Mouse (Mus musculus): ENCODE results near the gene Gm13272.
A peak's percentile ranks its signal among the peaks of the same experiment; 100 is the strongest.
"Not testable (repeated sequence)": the region's sequence is repeated elsewhere in the genome, so short reads cannot be mapped to it uniquely, and the experiment has no call there.

The Gm13272 gene

GRCm38 (mm10) chr4:88785409-88785808 is 5.8 kb downstream of the Gm13272 start, which contains the start of gene Gm13276:
Gm13276 (plus strand) TSS chr4:88785709.
- not testable (repeated sequence) for DNase-seq (ENCODE audit: low spot score in 2 of 2)

- peak; percentile 17 to 69 for DNase-seq (ENCODE audit: low spot score in 2 of 2)
Observed at GRCm38 (mm10) chr4:88788402-88788801, 8.8 kb downstream of the Gm13272 start, which contains the start of gene Gm13277. Gm13277 (plus strand) TSS chr4:88788632.

GRCm38 (mm10) chr4:88791250-88791649 is 11.6 kb downstream of the Gm13272 start, which contains the start of gene Gm13278:
Gm13278 (plus strand) TSS chr4:88791550.
- DNase-seq (ENCODE audit: low spot score in 2 of 2): not testable (repeated sequence)

- DNase-seq (ENCODE audit: low spot score in 2 of 2): peak; percentile 47 to 79
Observed at GRCm38 (mm10) chr4:88793936-88794675, 14.5 kb downstream of the Gm13272 start, which contains the start of gene Gm13275. Gm13275 (plus strand) TSS chr4:88794487.

- not testable (repeated sequence) for DNase-seq (ENCODE audit: low spot score in 2 of 2)
Observed at GRCm38 (mm10) chr4:88797097-88797496, 17.4 kb downstream of the Gm13272 start, which contains the start of gene Gm13279. Gm13279 (plus strand) TSS chr4:88797397.

GRCm38 (mm10) chr4:88799365-88799764 is 19.7 kb downstream of the Gm13272 start, which contains the start of gene Gm13285:
Gm13285 (plus strand) TSS chr4:88799665.
- DNase-seq (ENCODE audit: low spot score in 2 of 2): not testable (repeated sequence)

GRCm38 (mm10) chr4:88802954-88803353 is 23.3 kb downstream of the Gm13272 start, which contains the start of gene Gm13287:
Gm13287 (plus strand) TSS chr4:88803254.
- DNase-seq (ENCODE audit: low spot score in 2 of 2): not testable (repeated sequence)

GRCm38 (mm10) chr4:88805231-88805630 is 25.6 kb downstream of the Gm13272 start, which contains the start of gene Gm13288:
Gm13288 (plus strand) TSS chr4:88805531.
- DNase-seq (ENCODE audit: low spot score in 2 of 2): not testable (repeated sequence)

GRCm38 (mm10) chr4:88805761-88806160 is 26.1 kb downstream of the Gm13272 start:
- DNase-seq (ENCODE audit: low spot score in 2 of 2): peak in 1 of 2 experiments; percentile 16

GRCm38 (mm10) chr4:88815928-88816327 is 36.3 kb downstream of the Gm13272 start, which contains the start of gene Ifna7:
Ifna7 (plus strand) TSS chr4:88816228.
- DNase-seq (ENCODE audit: low spot score in 2 of 2): no peak

GRCm38 (mm10) chr4:88819659-88820058 is 40.0 kb downstream of the Gm13272 start, which contains the start of gene Ifna11:
Ifna11 (plus strand) TSS chr4:88819959.
- no peak for DNase-seq (ENCODE audit: low spot score in 2 of 2)

GRCm38 (mm10) chr4:88822995-88823394 is 43.3 kb downstream of the Gm13272 start:
- peak in 1 of 2 experiments; percentile 22 for DNase-seq (ENCODE audit: low spot score in 2 of 2)

- not testable (repeated sequence) for DNase-seq (ENCODE audit: low spot score in 2 of 2)
Observed at GRCm38 (mm10) chr4:88827116-88827515, 47.5 kb downstream of the Gm13272 start, which contains the start of gene Ifna6. Ifna6 (plus strand) TSS chr4:88827416.
